Mouse (Mus musculus) T-cell, adult 2 months (primary cell): ENCODE data around the gene Ppp2r5e.
A peak's percentile ranks its signal among the peaks of the same experiment; 100 is the strongest.

ENCODE experiments used
- DNase-seq: peaks from one replicate; pipeline ENCODE4 v3.0.0; 2022; ENCODE audit warnings: low spot score

The Ppp2r5e gene

DNA sequence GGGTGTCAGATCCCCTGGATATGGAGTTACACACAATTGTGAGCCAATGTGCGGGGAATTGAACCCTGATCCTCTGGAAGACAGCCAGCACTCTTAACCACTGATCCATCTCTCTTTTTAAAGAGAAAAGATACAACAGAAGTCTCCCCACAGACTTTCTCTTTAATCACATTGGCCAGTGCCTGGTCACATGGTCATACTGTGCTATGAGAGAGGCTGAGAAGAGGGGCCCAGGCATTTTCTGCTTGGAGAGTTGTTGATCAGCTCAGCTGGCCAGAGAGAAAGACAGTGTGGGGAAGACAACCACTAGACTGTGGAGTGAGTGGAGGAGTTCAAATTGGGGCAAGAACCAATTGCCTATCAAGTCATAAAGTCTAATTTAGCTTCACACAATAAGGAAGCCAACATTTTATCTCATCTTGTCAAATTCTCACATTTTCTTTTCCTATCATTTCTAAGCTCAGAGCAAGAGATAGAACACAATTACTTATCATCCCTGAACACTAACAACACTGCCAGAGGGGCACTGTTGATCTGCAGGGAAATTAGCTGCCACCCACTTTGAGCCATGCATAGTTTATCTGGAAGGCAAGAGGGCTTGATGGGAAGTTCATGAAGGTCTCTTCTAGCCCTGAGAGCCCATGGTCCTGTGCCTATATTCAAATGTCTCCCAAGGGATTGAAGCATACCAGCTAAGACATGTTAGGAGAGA is 166.2 kb downstream of the Ppp2r5e start:
- DNase-seq, result no peak

DNA sequence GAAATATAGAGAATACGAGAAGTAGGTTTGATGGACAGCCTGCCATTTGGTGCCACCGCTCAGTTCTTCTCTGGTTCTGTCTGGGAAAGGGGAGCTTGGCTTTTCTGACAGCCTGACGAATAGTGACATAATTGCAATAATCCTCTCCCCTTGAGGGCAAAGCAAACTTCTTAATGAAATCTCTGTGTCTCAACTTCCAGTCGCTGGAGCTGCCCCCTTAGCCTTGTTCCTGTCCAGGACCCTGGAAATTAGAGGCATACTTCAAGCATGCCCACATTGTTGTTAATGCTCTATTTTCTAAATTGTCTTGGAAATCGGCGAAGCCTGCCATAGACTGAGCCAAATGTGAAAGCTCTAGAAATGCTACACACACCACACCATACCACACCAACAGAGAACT is 167.3 kb downstream of the Ppp2r5e start:
- DNase-seq, result no peak

GRCm38 (mm10) chr12:75425882-75426281 is 170.2 kb downstream of the Ppp2r5e start:
- DNase-seq, result no peak

DNA sequence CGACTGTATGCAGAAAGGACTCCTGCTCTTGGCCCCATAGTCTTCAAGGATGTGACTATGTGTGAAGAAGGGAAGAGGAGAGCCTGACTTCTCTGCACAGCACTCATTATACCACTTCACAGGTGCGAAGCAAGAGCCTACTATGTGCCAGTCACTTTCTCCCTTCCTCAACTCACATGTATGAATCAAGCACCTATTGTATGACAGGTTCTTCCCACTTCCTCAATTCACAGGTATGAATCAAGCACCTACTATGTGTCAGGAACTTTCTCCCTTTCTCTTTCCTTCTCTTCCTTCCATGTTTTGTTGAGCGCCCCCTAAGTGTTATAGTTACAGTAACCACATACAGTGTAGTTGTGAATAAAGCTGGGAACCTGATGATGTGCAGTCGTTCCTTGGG is 171.2 kb downstream of the Ppp2r5e start:
- DNase-seq, result no peak

GRCm38 (mm10) chr12:75424359-75424758 is 171.7 kb downstream of the Ppp2r5e start:
- no peak for DNase-seq

GRCm38 (mm10) chr12:75416681-75417080 is 179.4 kb downstream of the Ppp2r5e start, which contains the start of gene Gphb5:
Gphb5 (minus strand) TSS chr12:75416781.
- no peak for DNase-seq

DNA sequence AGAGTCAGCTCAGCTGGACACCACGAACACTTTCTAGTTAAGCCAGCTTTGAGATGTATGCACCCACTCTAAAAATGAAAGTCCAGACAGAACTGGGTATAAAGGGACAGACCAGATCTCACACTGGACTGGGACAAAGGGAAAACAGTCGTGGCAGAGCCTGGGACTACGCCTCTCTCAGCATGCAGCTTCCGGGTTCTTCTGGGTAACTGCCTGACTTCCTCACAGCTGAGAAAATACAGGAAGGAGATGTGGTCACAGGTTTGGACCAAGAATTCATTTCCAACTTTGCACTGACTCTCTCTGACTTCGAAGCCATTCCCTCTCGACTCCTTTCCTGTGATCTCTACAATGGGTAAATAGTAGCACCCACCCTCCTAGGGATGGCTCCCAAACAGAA is 181.1 kb downstream of the Ppp2r5e start:
- DNase-seq, result no peak

DNA sequence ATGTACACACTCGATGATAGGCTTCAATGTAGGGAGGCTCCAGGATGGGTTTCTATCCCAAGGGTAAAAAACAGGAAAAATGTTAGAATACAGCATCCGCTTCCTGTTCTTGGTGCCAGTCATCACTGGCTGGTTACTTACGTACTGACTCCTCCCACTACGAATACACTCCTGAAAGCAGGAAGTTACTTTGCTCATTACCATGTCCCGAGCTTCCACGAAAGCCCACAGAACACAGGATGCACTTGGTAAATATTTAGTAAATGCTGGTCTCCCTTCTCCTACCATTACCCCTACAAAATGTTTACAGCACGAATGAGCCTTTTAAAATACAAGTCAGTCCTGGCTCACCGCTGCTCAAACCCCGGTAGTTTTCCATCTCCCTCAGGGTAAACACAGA is 183.1 kb downstream of the Ppp2r5e start:
- DNase-seq, result peak; percentile 2
